Mouse (Mus musculus): ENCODE measurements around the gene Cyth4.

DNA sequence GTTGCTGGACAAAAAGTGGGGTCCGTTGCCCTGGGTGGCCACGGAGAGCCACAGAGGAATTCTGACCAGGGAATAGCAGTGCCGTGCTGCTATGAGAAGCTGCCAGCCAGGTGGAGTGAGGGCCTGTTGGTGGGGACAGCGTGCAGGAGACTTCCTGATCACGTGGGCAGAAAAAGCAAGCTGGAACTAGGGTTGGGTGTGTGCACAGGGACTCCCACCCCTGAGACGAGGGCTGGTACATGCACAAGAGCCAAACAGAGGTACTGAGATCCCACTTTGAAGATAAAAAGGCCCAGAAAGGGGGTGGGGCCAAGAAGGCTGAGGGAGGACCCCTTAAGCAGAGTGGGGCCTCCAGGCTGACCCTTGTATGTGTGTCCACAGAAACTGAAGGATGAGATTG lies 7.4 kb downstream of the Cyth4 start:
- TF ChIP-seq CTCF (IDR thresholded peaks at IDR 0.05; ENCODE audit: extremely low read depth, insufficient read depth, low read length) (no peak), POLR2A (IDR thresholded peaks at IDR 0.05; ENCODE audit: extremely low read depth, insufficient read depth, low read length) (no peak)

Measured in cortical plate, adult 2 months (tissue).